Mouse (Mus musculus) midbrain, embryonic 16.5 days (tissue): ENCODE results near the gene Dnase2b. TPM values are rescaled to one million over a fixed set of nuclear protein-coding genes. Genes with fewer than 3 reads are reported as not detected.

Source experiments
- ATAC-seq: fragments of 200-750 bp; cut with Nextera tagmentation; 2 replicates; pipeline ENCODE4 v1.8.0; 2017; ENCODE audit warnings: moderate TSS enrichment
- H3K27ac ChIP-seq: fragments of 300-500 bp; sonication (generic); 2 replicates; pipeline ENCODE4 v1.5.1; 2014; ENCODE audit warnings: mild to moderate bottlenecking, low read length, mixed read lengths
- H3K27me3 ChIP-seq: fragments of 300-500 bp; sonication (generic); 2 replicates; pipeline ENCODE4 v1.6.1; 2014; ENCODE audit warnings: low read depth, low read length, mixed read lengths; ENCODE audit not compliant: control insufficient read depth, insufficient read depth
- H3K36me3 ChIP-seq: fragments of 300-500 bp; sonication (generic); 2 replicates; pipeline ENCODE4 v1.6.1; 2014; ENCODE audit warnings: mild to moderate bottlenecking, low read length, moderate library complexity, mixed read lengths; ENCODE audit not compliant: control insufficient read depth, insufficient read depth
- H3K4me1 ChIP-seq: fragments of 300-500 bp; sonication (generic); 2 replicates; pipeline ENCODE4 v1.6.1; 2014; ENCODE audit warnings: mild to moderate bottlenecking, low read length, mixed read lengths; ENCODE audit not compliant: control insufficient read depth, insufficient read depth
- H3K4me2 ChIP-seq: fragments of 300-500 bp; sonication (generic); 2 replicates; pipeline ENCODE4 v1.6.1; 2014; ENCODE audit warnings: mild to moderate bottlenecking, low read length, mixed read lengths
- H3K4me3 ChIP-seq: fragments of 300-500 bp; sonication (generic); 2 replicates; pipeline ENCODE4 v1.5.1; 2014; ENCODE audit warnings: low read depth, mild to moderate bottlenecking, low read length, moderate library complexity, mixed read lengths
- H3K9ac ChIP-seq: fragments of 300-500 bp; sonication (generic); 2 replicates; pipeline ENCODE4 v1.6.1; 2014; ENCODE audit warnings: low read depth, low read length, mixed read lengths
- H3K9me3 ChIP-seq: fragments of 300-500 bp; sonication (generic); replicated peaks from 2 replicates; pipeline ENCODE4 v1.6.1; 2014; ENCODE audit warnings: mild to moderate bottlenecking, low read length, mixed read lengths; ENCODE audit not compliant: control insufficient read depth, poor library complexity, severe bottlenecking
- WGBS: fragments of 180-500 bp; shearing (Covaris S2); extraction: QIAGEN DNeasy Blood & Tissue Kit; methylation state at CpG from one replicate; pipeline ENCODE4 v1.1.7; 2014; 5-methylcytosine and 5-hydroxymethylcytosine counted together
- polyA plus RNA-seq: library from polyadenylated mRNA; unstranded; fragments of >200 nt; fragmentation: Nextera tagmentation; extraction: Ambion mirVana; gene quantifications from 2 replicates; pipeline ENCODE4 v1.2.1, GENCODE M21; 2015

Dnase2b gene
- polyA plus RNA-seq, 1 experiment from 2014 or later, result not detected

GRCm38 (mm10) chr3:146554816-146555215 lies 60.6 kb downstream of the Dnase2b start:
- H3K4me3 ChIP-seq, result no peak overlapping the region
- no peaks in the 10 kb centered on the region for H3K4me1 ChIP-seq
- H3K27me3 ChIP-seq, result no peaks in the 10 kb centered on the region
- no peak for ATAC-seq
- no peak overlapping the region for H3K4me2 ChIP-seq
- no peak overlapping the region for H3K9ac ChIP-seq
- no peaks in the 10 kb centered on the region for H3K9me3 ChIP-seq
- H3K36me3 ChIP-seq, result no peaks in the 10 kb centered on the region
- WGBS, result 80% methylated on average over 7 of the region's 7 CpGs
- H3K27ac ChIP-seq, result no peak overlapping the region

DNA sequence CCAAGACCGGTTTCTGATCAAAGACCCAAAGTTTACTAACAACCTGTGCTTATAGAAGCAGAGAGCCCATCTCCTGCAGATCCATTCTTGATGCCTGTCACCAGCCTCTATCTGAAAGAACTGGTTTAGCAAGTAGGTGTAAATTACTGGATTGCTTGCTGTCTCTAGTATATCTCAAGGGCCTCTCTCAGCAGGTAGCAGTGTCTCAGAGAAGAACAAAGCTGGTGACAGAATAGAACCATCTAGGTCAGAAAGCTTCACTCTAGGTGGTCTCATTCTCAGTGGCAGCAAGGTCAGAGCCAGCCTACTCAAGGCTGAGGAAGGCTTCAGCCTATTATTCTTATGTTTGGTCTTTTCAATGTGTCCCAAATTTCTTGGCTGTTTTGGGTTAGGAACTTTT lies 71.8 kb downstream of the Dnase2b start:
- no peaks in the 10 kb centered on the region for H3K4me1 ChIP-seq
- H3K27me3 ChIP-seq, result no peaks in the 10 kb centered on the region
- H3K9ac ChIP-seq, result no peak overlapping the region
- H3K9me3 ChIP-seq, result no peaks in the 10 kb centered on the region
- H3K4me2 ChIP-seq, result no peak overlapping the region
- ATAC-seq, result no peak
- WGBS, result 35% methylated on average over 1 of the region's 1 CpGs
- H3K4me3 ChIP-seq, result no peak overlapping the region
- H3K27ac ChIP-seq, result no peak overlapping the region
- no peaks in the 10 kb centered on the region for H3K36me3 ChIP-seq

DNA sequence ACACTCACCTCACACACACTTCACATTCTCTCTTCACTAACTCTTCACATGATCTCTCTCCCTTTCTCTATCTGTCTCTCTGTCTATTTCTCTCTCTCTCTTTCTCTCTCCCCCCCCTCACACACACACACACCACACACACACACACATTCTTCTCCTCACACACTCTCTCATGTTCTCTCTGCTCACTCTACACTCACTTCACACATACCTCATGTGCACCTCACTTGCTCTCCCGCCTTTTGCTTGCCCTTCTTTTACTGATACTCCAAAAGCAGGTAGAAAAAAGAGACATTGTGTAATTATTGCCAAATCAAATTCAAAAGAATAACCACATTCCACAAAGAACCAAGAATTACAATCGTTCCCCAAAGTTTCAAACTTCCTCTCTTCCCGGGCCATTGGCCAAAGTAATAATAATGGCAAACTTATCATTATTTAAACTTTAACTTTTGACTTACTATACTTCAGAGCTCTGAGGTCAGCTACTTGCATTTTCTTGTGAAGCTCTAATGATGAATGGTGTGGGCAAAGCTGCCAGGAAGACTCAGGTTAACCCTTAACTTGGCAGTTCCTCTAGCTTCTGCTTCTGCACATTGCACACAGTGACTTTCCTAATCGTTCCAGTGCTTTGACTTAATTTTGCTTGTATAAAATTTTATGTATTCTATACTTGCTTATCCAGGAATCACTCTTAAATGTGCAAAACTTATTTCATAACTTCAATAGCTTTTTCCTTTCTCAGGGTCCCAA lies 74.7 kb downstream of the Dnase2b start:
- WGBS, result 93% methylated on average over 4 of the region's 4 CpGs
- Histone ChIP-seq H3K4me2 (no peak overlapping the region), H3K27ac (no peak overlapping the region), H3K9ac (no peak overlapping the region), H3K36me3 (no peaks in the 10 kb centered on the region), H3K4me3 (no peak overlapping the region), H3K27me3 (no peaks in the 10 kb centered on the region), H3K4me1 (no peaks in the 10 kb centered on the region), H3K9me3 (no peaks in the 10 kb centered on the region)
- ATAC-seq, result no peak

DNA sequence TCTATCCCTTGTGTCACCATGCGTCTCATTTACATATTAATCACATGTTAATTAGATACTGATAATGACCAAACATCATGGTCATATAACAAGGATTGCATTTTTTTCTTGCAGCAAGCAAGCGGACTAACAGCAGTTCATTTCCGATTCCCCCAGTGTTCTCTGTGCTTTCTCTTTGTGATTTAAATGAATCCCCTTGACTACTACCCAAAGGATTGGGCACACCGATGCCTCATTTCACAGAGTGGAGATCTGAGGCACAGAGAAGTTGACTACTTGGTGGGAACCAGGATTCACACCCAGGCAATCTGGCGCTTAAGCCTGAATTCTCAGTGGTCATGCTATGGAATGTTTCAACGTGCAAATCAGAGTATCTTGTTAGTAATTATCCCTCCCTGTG lies 80.4 kb downstream of the Dnase2b start:
- H3K4me2 ChIP-seq, result no peak overlapping the region
- H3K27ac ChIP-seq, result no peak overlapping the region
- H3K4me3 ChIP-seq, result no peak overlapping the region
- ATAC-seq, result no peak
- no peaks in the 10 kb centered on the region for H3K9me3 ChIP-seq
- 54% methylated on average over 6 of the region's 6 CpGs for WGBS
- no peaks in the 10 kb centered on the region for H3K4me1 ChIP-seq
- no peaks in the 10 kb centered on the region for H3K36me3 ChIP-seq
- H3K9ac ChIP-seq, result no peak overlapping the region
- no peaks in the 10 kb centered on the region for H3K27me3 ChIP-seq

Other genes with a start within 250 kb of the Dnase2b start
- gene Ssx2ip, start 211.0 kb downstream of the Dnase2b start, polyA plus RNA-seq, result 18.0 and 18.2 TPM in 2 replicates
- 4.3 and 4.4 TPM in 2 replicates for gene Ctbs, start 165.8 kb downstream of the Dnase2b start, polyA plus RNA-seq
- gene Spata1, start 115.8 kb downstream of the Dnase2b start, polyA plus RNA-seq, result 4.6 TPM in 2 replicates
- gene Gng5, start 115.8 kb downstream of the Dnase2b start, polyA plus RNA-seq, result 256 and 276 TPM in 2 replicates
- gene Rpf1, start 94.2 kb downstream of the Dnase2b start, polyA plus RNA-seq, result 37.4 and 39.9 TPM in 2 replicates
- 0.09 TPM in 1 of 2 replicates, not detected in the other for gene Uox, start 45.2 kb downstream of the Dnase2b start, polyA plus RNA-seq
- gene 4930503B20Rik, start 35.7 kb upstream of the Dnase2b start, polyA plus RNA-seq, result 0.09 TPM in 1 of 2 replicates, not detected in the other
- gene Samd13, start 70.0 kb upstream of the Dnase2b start, polyA plus RNA-seq, result 0.41 and 0.59 TPM in 2 replicates
- gene Prkacb, start 197.4 kb upstream of the Dnase2b start, polyA plus RNA-seq, result 218 and 228 TPM in 2 replicates
- 7.2 and 9.4 TPM in 2 replicates for gene Ttll7, start 236.8 kb upstream of the Dnase2b start, polyA plus RNA-seq